Mouse (Mus musculus) intestine, embryonic 15.5 days (tissue): ENCODE measurements around the gene Tanc1. TPM values are rescaled to one million over a fixed set of nuclear protein-coding genes. Genes with fewer than 3 reads are reported as not detected.

Experiments used
- ATAC-seq: fragments of 200-750 bp; cut with Nextera tagmentation; 2 replicates; pipeline ENCODE4 v1.8.0; 2017; ENCODE audit warnings: moderate TSS enrichment, moderate library complexity
- H3K27ac ChIP-seq: fragments of 300-500 bp; sonication (generic); 2 replicates; pipeline ENCODE4 v1.5.1; 2015; ENCODE audit warnings: mild to moderate bottlenecking, inconsistent platforms
- H3K27me3 ChIP-seq: fragments of 300-500 bp; sonication (generic); replicated peaks from 2 replicates; pipeline ENCODE4 v1.6.1; 2015; ENCODE audit warnings: inconsistent platforms
- H3K36me3 ChIP-seq: fragments of 300-500 bp; sonication (generic); 2 replicates; pipeline ENCODE4 v1.6.1; 2015; ENCODE audit warnings: inconsistent platforms
- H3K4me1 ChIP-seq: fragments of 300-500 bp; sonication (generic); replicated peaks from 2 replicates; pipeline ENCODE4 v1.6.1; 2015; ENCODE audit warnings: inconsistent platforms
- H3K4me2 ChIP-seq: fragments of 300-500 bp; sonication (generic); replicated peaks from 2 replicates; pipeline ENCODE4 v1.6.1; 2015; ENCODE audit warnings: mild to moderate bottlenecking, inconsistent platforms
- H3K4me3 ChIP-seq: fragments of 300-500 bp; sonication (generic); replicated peaks from 2 replicates; pipeline ENCODE4 v1.5.1; 2015; ENCODE audit warnings: inconsistent platforms
- H3K9ac ChIP-seq: fragments of 300-500 bp; sonication (generic); 2 replicates; pipeline ENCODE4 v1.6.1; 2015; ENCODE audit warnings: inconsistent platforms
- H3K9me3 ChIP-seq: fragments of 300-500 bp; sonication (generic); 2 replicates; pipeline ENCODE4 v1.6.1; 2016; ENCODE audit warnings: inconsistent platforms
- WGBS: fragments of 180-500 bp; shearing (Covaris S2); methylation state at CpG from one replicate; pipeline ENCODE4 v1.1.7; 2015; 5-methylcytosine and 5-hydroxymethylcytosine counted together
- polyA plus RNA-seq: library from polyadenylated mRNA; unstranded; fragments of >200 nt; fragmentation: Nextera tagmentation; extraction: Ambion mirVana; gene quantifications from 2 replicates; pipeline ENCODE4 v1.2.1, GENCODE M21; 2015

Gene Tanc1
- polyA plus RNA-seq, 1 experiment from 2014 or later = 19.8 TPM

DNA sequence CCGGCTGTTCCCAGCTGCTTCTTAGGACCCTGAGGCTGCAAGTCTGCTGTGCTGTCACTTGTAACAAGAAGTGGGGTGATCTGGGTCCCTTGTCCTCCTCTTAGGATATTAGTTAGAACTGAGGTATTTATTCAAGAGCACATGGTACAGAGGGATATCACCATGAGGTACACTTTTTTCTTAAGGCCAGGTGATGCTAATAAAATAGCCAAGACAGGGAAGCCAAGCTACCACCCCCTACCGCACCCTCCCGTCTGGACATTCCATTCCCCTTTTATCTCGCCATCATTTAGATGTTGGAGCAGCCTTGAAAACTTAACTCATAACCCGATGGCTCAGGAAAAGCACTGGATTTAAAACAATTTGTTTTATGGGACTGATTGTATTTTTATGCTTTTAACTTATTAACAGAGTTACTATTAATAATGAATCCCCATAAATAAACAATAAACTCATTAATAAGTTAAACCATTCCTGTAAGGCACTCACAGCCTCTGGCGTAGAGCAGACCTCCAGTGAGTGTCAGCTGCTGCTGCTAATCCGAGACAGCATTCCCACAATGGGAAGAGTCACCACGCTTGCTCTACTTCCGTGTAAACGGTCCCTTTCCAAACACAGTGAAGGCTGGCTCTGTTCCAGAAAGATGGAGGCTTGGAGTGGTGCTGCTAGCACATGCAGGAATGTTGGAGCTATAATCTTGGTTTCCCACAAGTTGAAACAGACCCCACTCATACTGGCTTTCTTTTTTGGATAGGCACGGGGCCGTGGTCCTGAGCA, 171.4 kb downstream of the Tanc1 start:
- no peaks in the 10 kb centered on the region for H3K9me3 ChIP-seq
- H3K36me3 ChIP-seq = no peaks in the 10 kb centered on the region
- 0 out of 2 replicates have a peak, but pooled peaks cover 13% of the 10 kb centered on the region for H3K4me1 ChIP-seq
- H3K27ac ChIP-seq = no peak overlapping the region
- WGBS = 41% methylated on average over 12 of the region's 12 CpGs
- no peak overlapping the region for H3K4me2 ChIP-seq
- no peak overlapping the region for H3K9ac ChIP-seq
- H3K27me3 ChIP-seq = no peaks in the 10 kb centered on the region
- ATAC-seq = peak; percentile 67
- H3K4me3 ChIP-seq = no peak overlapping the region

GRCm38 (mm10) chr2:59783832-59784627, 172.2 kb downstream of the Tanc1 start:
- H3K4me1 ChIP-seq = 0 out of 2 replicates have a peak, but pooled peaks cover 13% of the 10 kb centered on the region
- no peak overlapping the region for H3K27ac ChIP-seq

GRCm38 (mm10) chr2:59784628-59784883, 172.7 kb downstream of the Tanc1 start:
- Histone ChIP-seq H3K27me3 (no peaks in the 10 kb centered on the region), H3K9ac (no peak overlapping the region), H3K4me3 (no peak overlapping the region), H3K4me1 (0 out of 2 replicates have a peak, but pooled peaks cover 12% of the 10 kb centered on the region), H3K27ac (no peak overlapping the region), H3K9me3 (no peaks in the 10 kb centered on the region), H3K4me2 (no peak overlapping the region), H3K36me3 (no peaks in the 10 kb centered on the region)
- no peak for ATAC-seq
- 86% methylated on average over 6 of the region's 6 CpGs for WGBS

More at GRCm38 (mm10) chr2:59783832-59784627, 172.2 kb downstream of the Tanc1 start:
- Histone ChIP-seq H3K9ac (no peak overlapping the region), H3K4me2 (no peak overlapping the region), H3K4me3 (no peak overlapping the region), H3K36me3 (no peaks in the 10 kb centered on the region), H3K9me3 (no peaks in the 10 kb centered on the region), H3K27me3 (no peaks in the 10 kb centered on the region)
- 85% methylated on average over 12 of the region's 12 CpGs for WGBS
- ATAC-seq = peak; percentile 12

DNA sequence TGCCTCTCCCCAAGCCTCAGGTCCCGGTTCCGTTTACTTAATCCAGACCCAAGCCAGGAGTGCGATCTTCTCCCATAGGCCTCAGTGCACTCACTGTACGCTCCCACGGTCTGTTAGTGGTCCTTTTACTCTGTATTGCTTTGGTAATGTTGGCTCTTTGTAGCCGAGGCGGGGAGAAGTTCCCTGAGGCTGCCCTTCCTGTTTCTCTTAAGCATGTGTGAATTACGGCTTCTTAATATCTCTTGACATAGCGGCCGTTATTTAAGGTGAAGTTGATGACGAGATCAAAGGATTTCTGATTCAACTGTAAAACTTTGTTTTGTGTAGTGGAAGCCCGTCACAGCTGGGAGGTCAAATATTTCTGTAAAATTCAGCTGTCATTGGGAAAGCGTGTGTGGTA, 173.8 kb downstream of the Tanc1 start:
- H3K9me3 ChIP-seq = no peaks in the 10 kb centered on the region
- 65% methylated on average over 13 of the region's 13 CpGs for WGBS
- H3K36me3 ChIP-seq = no peaks in the 10 kb centered on the region
- no peak overlapping the region for H3K4me2 ChIP-seq
- H3K4me1 ChIP-seq = 0 out of 2 replicates have a peak, but pooled peaks cover 10% of the 10 kb centered on the region
- no peak overlapping the region for H3K4me3 ChIP-seq
- no peak overlapping the region for H3K27ac ChIP-seq
- no peak for ATAC-seq
- no peaks in the 10 kb centered on the region for H3K27me3 ChIP-seq
- H3K9ac ChIP-seq = no peak overlapping the region

GRCm38 (mm10) chr2:59788704-59789500, 177.1 kb downstream of the Tanc1 start:
- peaks cover 6% of the 10 kb centered on the region; the same call in 1 of the 2 replicates for H3K4me1 ChIP-seq
- H3K9me3 ChIP-seq = no peaks in the 10 kb centered on the region
- no peak overlapping the region for H3K27ac ChIP-seq
- no peak for ATAC-seq
- peaks cover 11% of the 10 kb centered on the region for H3K36me3 ChIP-seq
- no peak overlapping the region for H3K4me3 ChIP-seq
- no peaks in the 10 kb centered on the region for H3K27me3 ChIP-seq
- H3K9ac ChIP-seq = no peak overlapping the region
- H3K4me2 ChIP-seq = no peak overlapping the region
- WGBS = 89% methylated on average over 7 of the region's 7 CpGs

DNA sequence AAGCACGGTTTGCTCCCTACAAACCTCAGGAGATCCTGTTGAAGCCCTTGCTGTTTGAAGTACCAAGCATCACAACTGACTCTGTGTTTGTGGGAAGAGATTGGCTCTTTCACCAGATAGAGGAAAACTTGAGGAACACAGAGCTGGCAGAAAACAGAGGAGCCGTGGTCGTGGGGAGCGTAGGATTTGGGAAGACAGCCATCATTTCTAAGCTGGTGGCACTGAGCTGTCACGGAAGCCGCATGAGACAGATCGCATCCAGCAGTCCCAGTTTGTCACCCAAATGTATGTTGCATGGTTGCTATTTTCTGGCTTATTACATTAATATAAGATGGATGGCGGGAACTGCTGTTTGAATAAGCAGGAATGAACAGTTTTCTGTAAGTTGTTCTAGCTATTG, 179.8 kb downstream of the Tanc1 start:
- WGBS = 90% methylated on average over 8 of the region's 8 CpGs
- H3K9ac ChIP-seq = no peak overlapping the region
- H3K4me1 ChIP-seq = peaks cover 3% of the 10 kb centered on the region; the same call in 1 of the 2 replicates
- no peak for ATAC-seq
- no peaks in the 10 kb centered on the region for H3K27me3 ChIP-seq
- no peak overlapping the region for H3K4me3 ChIP-seq
- no peak overlapping the region for H3K4me2 ChIP-seq
- H3K36me3 ChIP-seq = peaks cover 27% of the 10 kb centered on the region
- H3K27ac ChIP-seq = no peak overlapping the region
- H3K9me3 ChIP-seq = no peaks in the 10 kb centered on the region

GRCm38 (mm10) chr2:59793337-59793736, 181.5 kb downstream of the Tanc1 start:
- Histone ChIP-seq H3K36me3 (peaks cover 27% of the 10 kb centered on the region), H3K9ac (no peak overlapping the region), H3K4me3 (no peak overlapping the region), H3K27ac (no peak overlapping the region), H3K4me2 (no peak overlapping the region), H3K27me3 (no peaks in the 10 kb centered on the region), H3K4me1 (peaks cover 3% of the 10 kb centered on the region; the same call in 1 of the 2 replicates), H3K9me3 (no peaks in the 10 kb centered on the region)
- peak; percentile 87 for ATAC-seq
- 52% methylated on average over 9 of the region's 9 CpGs for WGBS

GRCm38 (mm10) chr2:59794838-59795237, 183.0 kb downstream of the Tanc1 start:
- Histone ChIP-seq H3K4me2 (no peak overlapping the region), H3K9me3 (no peaks in the 10 kb centered on the region), H3K9ac (no peak overlapping the region), H3K4me1 (peaks cover 3% of the 10 kb centered on the region; the same call in 1 of the 2 replicates), H3K27me3 (no peaks in the 10 kb centered on the region), H3K4me3 (no peak overlapping the region), H3K36me3 (peaks cover 31% of the 10 kb centered on the region), H3K27ac (no peak overlapping the region)
- 89% methylated on average over 6 of the region's 6 CpGs for WGBS
- ATAC-seq = no peak

- WGBS = 74% methylated on average over 16 of the region's 16 CpGs
- H3K9me3 ChIP-seq = no peaks in the 10 kb centered on the region
- no peaks in the 10 kb centered on the region for H3K27me3 ChIP-seq
- H3K27ac ChIP-seq = no peak overlapping the region
- ATAC-seq = no peak
- H3K4me3 ChIP-seq = no peak overlapping the region
- H3K4me1 ChIP-seq = no peaks in the 10 kb centered on the region
- H3K36me3 ChIP-seq = peaks cover 29% of the 10 kb centered on the region
- no peak overlapping the region for H3K9ac ChIP-seq
- H3K4me2 ChIP-seq = no peak overlapping the region
Observed at GRCm38 (mm10) chr2:59798934-59799532, 187.2 kb downstream of the Tanc1 start.

- no peaks in the 10 kb centered on the region for H3K27me3 ChIP-seq
- peaks cover 24% of the 10 kb centered on the region for H3K36me3 ChIP-seq
- no peak for ATAC-seq
- H3K9ac ChIP-seq = no peak overlapping the region
- WGBS = 82% methylated on average over 14 of the region's 14 CpGs
- no peak overlapping the region for H3K4me2 ChIP-seq
- H3K9me3 ChIP-seq = no peaks in the 10 kb centered on the region
- H3K4me3 ChIP-seq = no peak overlapping the region
- H3K4me1 ChIP-seq = no peaks in the 10 kb centered on the region
- H3K27ac ChIP-seq = no peak overlapping the region
Observed at GRCm38 (mm10) chr2:59799572-59799971, 187.7 kb downstream of the Tanc1 start.

DNA sequence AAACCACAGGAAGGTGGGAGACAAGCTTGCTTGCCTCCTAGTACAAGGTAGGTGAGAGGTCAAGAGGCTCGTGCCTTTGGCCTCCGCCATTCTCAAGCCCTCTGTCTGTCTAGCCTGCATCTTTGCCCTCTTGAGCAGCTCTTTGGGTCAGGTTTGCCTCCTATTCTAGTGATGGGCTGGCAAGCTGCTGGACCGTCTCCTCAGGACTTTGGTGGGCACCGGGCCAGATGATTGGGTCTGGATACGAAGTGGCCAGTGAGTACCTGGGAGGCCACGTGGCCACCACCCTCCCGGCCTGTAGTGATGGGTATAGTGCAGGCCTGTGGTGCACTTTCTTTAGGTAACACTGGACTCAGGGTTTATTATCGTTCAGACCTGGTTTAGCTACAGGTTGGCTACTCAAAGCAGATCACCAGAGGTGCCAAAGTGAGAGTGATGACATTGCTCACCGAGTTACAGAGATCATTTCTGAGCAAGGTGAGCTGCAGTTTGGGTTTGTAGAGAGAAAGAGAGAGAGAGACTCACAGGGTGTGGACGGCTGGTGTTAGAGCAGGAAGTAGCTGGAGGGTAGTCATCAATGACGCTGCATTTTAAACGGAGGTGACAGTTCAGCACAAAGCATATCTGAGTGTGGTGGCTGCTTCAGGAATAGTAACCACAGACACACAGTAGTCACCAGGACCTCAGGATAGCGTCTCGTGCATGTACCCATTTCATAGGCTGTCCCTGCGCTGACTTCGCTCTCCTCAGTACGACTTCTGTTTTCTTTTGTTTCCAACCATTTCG, 188.8 kb downstream of the Tanc1 start:
- H3K9me3 ChIP-seq = no peaks in the 10 kb centered on the region
- H3K4me2 ChIP-seq = no peak overlapping the region
- H3K27ac ChIP-seq = no peak overlapping the region
- H3K27me3 ChIP-seq = no peaks in the 10 kb centered on the region
- no peaks in the 10 kb centered on the region for H3K4me1 ChIP-seq
- no peak overlapping the region for H3K9ac ChIP-seq
- ATAC-seq = no peak
- 90% methylated on average over 18 of the region's 18 CpGs for WGBS
- H3K36me3 ChIP-seq = peaks cover 20% of the 10 kb centered on the region
- H3K4me3 ChIP-seq = no peak overlapping the region
